Mouse (Mus musculus) intestine, embryonic 15.5 days (tissue): ENCODE measurements around the gene Fam149a. TPM values are rescaled to one million over a fixed set of nuclear protein-coding genes. Genes with fewer than 3 reads are reported as not detected.

Source experiments
- ATAC-seq: fragments of 200-750 bp; cut with Nextera tagmentation; 2 replicates; pipeline ENCODE4 v1.8.0; 2017; ENCODE audit warnings: moderate TSS enrichment, moderate library complexity
- H3K27ac ChIP-seq: fragments of 300-500 bp; sonication (generic); 2 replicates; pipeline ENCODE4 v1.5.1; 2015; ENCODE audit warnings: mild to moderate bottlenecking, inconsistent platforms
- H3K27me3 ChIP-seq: fragments of 300-500 bp; sonication (generic); replicated peaks from 2 replicates; pipeline ENCODE4 v1.6.1; 2015; ENCODE audit warnings: inconsistent platforms
- H3K36me3 ChIP-seq: fragments of 300-500 bp; sonication (generic); 2 replicates; pipeline ENCODE4 v1.6.1; 2015; ENCODE audit warnings: inconsistent platforms
- H3K4me1 ChIP-seq: fragments of 300-500 bp; sonication (generic); replicated peaks from 2 replicates; pipeline ENCODE4 v1.6.1; 2015; ENCODE audit warnings: inconsistent platforms
- H3K4me2 ChIP-seq: fragments of 300-500 bp; sonication (generic); replicated peaks from 2 replicates; pipeline ENCODE4 v1.6.1; 2015; ENCODE audit warnings: mild to moderate bottlenecking, inconsistent platforms
- H3K4me3 ChIP-seq: fragments of 300-500 bp; sonication (generic); replicated peaks from 2 replicates; pipeline ENCODE4 v1.5.1; 2015; ENCODE audit warnings: inconsistent platforms
- H3K9ac ChIP-seq: fragments of 300-500 bp; sonication (generic); 2 replicates; pipeline ENCODE4 v1.6.1; 2015; ENCODE audit warnings: inconsistent platforms
- H3K9me3 ChIP-seq: fragments of 300-500 bp; sonication (generic); 2 replicates; pipeline ENCODE4 v1.6.1; 2016; ENCODE audit warnings: inconsistent platforms
- WGBS: fragments of 180-500 bp; shearing (Covaris S2); methylation state at CpG from one replicate; pipeline ENCODE4 v1.1.7; 2015; 5-methylcytosine and 5-hydroxymethylcytosine counted together
- polyA plus RNA-seq: library from polyadenylated mRNA; unstranded; fragments of >200 nt; fragmentation: Nextera tagmentation; extraction: Ambion mirVana; gene quantifications from 2 replicates; pipeline ENCODE4 v1.2.1, GENCODE M21; 2015

Gene Fam149a
- polyA plus RNA-seq, 1 experiment from 2014 or later, result 10.4 TPM

- H3K4me3 ChIP-seq, result no peak overlapping the region
- no peaks in the 10 kb centered on the region for H3K4me1 ChIP-seq
- no peaks in the 10 kb centered on the region for H3K36me3 ChIP-seq
- no peaks in the 10 kb centered on the region for H3K9me3 ChIP-seq
- H3K4me2 ChIP-seq, result no peak overlapping the region
- H3K27me3 ChIP-seq, result no peaks in the 10 kb centered on the region
- no peak overlapping the region for H3K9ac ChIP-seq
- ATAC-seq, result no peak
- H3K27ac ChIP-seq, result no peak overlapping the region
- 69% methylated on average over 6 of the region's 6 CpGs for WGBS
These were observed 19.8 kb downstream of the Fam149a start for GRCm38 (mm10) chr8:45362323-45362722.

DNA sequence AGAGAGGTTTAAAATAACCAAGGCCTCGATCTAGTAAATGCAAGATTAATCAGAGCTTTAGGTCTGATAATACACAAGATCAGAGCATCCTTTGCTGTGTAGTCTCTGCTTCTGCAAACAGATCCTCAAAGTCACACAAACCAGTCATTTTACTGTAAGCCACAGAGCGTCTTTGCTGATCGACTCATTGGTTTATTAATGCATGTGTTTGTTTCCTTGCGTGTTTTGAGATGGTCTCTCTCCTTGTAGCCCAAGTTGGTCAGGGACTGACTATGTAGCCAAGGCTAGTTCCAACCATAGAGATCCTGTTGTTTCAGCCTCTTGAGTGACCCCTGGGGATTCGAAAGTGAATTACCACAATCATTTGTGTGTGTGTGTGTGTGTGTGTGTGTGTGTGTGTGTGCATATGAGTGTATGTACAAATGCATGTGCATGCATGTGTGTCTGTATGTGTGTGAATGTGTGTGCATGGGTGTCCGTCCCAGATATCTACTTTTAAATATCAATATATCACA is 22.9 kb downstream of the Fam149a start:
- no peaks in the 10 kb centered on the region for H3K36me3 ChIP-seq
- H3K4me3 ChIP-seq, result no peak overlapping the region
- no peak for ATAC-seq
- 74% methylated on average over 6 of the region's 6 CpGs for WGBS
- no peaks in the 10 kb centered on the region for H3K4me1 ChIP-seq
- no peak overlapping the region for H3K27ac ChIP-seq
- H3K27me3 ChIP-seq, result no peaks in the 10 kb centered on the region
- no peaks in the 10 kb centered on the region for H3K9me3 ChIP-seq
- peak overlapping the region; percentile 83 for H3K4me2 ChIP-seq
- H3K9ac ChIP-seq, result no peak overlapping the region

GRCm38 (mm10) chr8:45358132-45358918 is 23.8 kb downstream of the Fam149a start:
- H3K9me3 ChIP-seq, result no peaks in the 10 kb centered on the region
- H3K4me1 ChIP-seq, result no peaks in the 10 kb centered on the region
- peak; percentile 79 for ATAC-seq
- H3K9ac ChIP-seq, result peak overlapping the region; percentile 66
- H3K4me3 ChIP-seq, result peak overlapping the region; percentile 58
- H3K27me3 ChIP-seq, result no peaks in the 10 kb centered on the region
- H3K4me2 ChIP-seq, result peak overlapping the region; percentile 83
- H3K36me3 ChIP-seq, result no peaks in the 10 kb centered on the region
- WGBS, result 2% methylated on average over 48 of the region's 49 CpGs
- H3K27ac ChIP-seq, result no peak overlapping the region

DNA sequence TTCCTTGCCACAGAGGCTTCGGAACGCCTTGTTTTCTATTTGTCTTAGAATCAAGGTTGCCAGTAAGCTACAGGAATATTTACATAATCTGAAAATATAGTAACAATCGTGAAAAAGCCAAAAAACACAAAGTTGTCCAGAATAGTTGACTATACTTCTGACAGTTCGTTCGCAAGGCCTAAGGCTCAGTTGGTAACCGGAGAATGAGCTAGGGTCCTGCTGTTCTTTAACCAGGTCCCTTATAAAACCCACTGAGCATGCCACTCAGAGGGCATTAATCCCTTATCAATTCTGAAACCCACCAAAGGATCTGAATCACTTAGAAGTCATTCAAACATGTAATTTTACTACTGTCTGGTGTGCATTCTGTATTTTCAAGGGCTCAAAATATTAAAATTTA is 26.3 kb downstream of the Fam149a start:
- H3K4me3 ChIP-seq, result no peak overlapping the region
- H3K4me2 ChIP-seq, result no peak overlapping the region
- H3K4me1 ChIP-seq, result no peaks in the 10 kb centered on the region
- H3K9ac ChIP-seq, result no peak overlapping the region
- H3K9me3 ChIP-seq, result no peaks in the 10 kb centered on the region
- WGBS, result 72% methylated on average over 6 of the region's 6 CpGs
- H3K27ac ChIP-seq, result no peak overlapping the region
- ATAC-seq, result no peak
- no peaks in the 10 kb centered on the region for H3K36me3 ChIP-seq
- H3K27me3 ChIP-seq, result no peaks in the 10 kb centered on the region

- Histone ChIP-seq H3K27me3 (no peaks in the 10 kb centered on the region), H3K4me3 (no peak overlapping the region), H3K9me3 (no peaks in the 10 kb centered on the region), H3K4me2 (no peak overlapping the region), H3K9ac (no peak overlapping the region), H3K36me3 (no peaks in the 10 kb centered on the region), H3K4me1 (no peaks in the 10 kb centered on the region), H3K27ac (no peak overlapping the region)
- 17% methylated on average over 6 of the region's 6 CpGs for WGBS
- ATAC-seq, result peak; percentile 46; the same call in 1 of the 2 replicates
These were observed 37.1 kb downstream of the Fam149a start for GRCm38 (mm10) chr8:45345031-45345430.

GRCm38 (mm10) chr8:45344298-45344697 is 37.8 kb downstream of the Fam149a start:
- no peak for ATAC-seq
- Histone ChIP-seq H3K9me3 (no peaks in the 10 kb centered on the region), H3K36me3 (no peaks in the 10 kb centered on the region), H3K4me2 (no peak overlapping the region), H3K27me3 (no peaks in the 10 kb centered on the region), H3K4me1 (no peaks in the 10 kb centered on the region), H3K27ac (no peak overlapping the region), H3K4me3 (no peak overlapping the region), H3K9ac (no peak overlapping the region)
- 91% methylated on average over 8 of the region's 8 CpGs for WGBS

DNA sequence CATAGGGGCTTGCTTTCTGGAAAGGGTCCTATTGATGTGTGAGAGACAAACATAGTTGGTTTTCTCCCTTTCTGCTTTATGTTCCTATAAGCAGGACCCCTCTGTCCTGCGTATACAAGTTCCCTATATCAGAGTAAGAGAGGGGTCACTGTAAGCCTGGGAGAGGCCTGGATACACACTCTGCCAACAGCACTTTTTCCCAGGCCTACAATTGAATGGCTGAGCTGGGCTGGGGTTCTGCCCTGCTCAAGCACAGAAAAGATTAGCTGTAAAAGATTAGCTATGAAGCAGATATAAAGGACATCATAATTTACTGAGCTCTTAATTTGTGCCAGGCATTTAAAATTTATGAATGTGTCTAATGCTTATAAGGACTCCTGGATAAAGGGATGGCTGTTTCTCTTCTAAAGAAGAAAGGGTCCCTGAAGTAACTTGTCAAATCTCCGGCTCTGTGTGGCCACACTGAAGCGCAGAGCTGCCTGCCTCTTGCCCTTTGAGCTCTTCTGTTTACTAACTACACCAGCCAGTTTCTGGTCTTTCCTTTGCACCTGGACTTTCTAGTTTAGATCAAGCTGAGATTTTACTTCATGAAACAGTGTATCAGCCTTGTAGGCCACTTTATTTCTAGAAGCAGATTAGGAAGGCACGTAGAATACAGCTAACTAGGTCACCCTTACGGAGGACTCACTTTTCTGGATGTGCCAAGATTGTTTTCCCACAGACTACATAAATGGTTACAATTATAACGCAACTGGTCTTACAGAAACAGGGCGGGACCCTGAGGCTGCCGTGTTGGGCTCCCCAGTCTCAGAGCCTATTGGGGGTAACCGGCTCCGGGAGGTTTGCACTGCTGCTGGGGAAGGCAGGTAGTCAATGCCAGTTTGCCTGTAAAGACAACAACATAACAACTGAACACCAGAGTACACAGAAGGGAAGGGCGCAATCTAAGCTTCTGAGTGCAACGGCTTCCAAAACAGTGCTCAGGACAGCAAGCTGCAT is 40.2 kb downstream of the Fam149a start:
- H3K36me3 ChIP-seq, result no peaks in the 10 kb centered on the region
- H3K9ac ChIP-seq, result no peak overlapping the region
- ATAC-seq, result peak; percentile 87
- no peak overlapping the region for H3K4me2 ChIP-seq
- 69% methylated on average over 12 of the region's 12 CpGs for WGBS
- H3K4me3 ChIP-seq, result no peak overlapping the region
- H3K27ac ChIP-seq, result no peak overlapping the region
- no peaks in the 10 kb centered on the region for H3K9me3 ChIP-seq
- H3K4me1 ChIP-seq, result no peaks in the 10 kb centered on the region
- no peaks in the 10 kb centered on the region for H3K27me3 ChIP-seq

DNA sequence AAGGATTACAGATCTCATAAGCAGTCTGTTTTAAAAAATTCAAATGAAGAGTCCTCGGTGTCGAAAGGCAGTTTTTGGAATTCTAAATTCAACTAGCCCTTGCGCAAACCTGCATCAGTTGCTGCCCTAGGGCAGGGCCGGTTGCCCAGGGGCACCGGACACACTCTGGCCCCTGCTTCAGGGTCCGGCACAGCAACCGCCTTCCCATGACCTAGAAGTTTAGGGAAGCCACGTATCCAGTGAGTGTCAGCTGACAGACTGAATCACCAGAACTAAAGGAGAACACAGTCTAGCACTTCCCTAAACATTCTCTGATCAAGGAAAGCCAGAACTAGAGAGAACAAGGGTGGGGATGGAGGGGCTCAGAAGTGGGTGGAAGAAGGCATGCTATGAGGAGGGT is 48.6 kb downstream of the Fam149a start:
- Histone ChIP-seq H3K36me3 (no peaks in the 10 kb centered on the region), H3K4me1 (no peaks in the 10 kb centered on the region), H3K9ac (peak overlapping the region; percentile 49), H3K27me3 (no peaks in the 10 kb centered on the region), H3K27ac (no peak overlapping the region), H3K9me3 (no peaks in the 10 kb centered on the region), H3K4me2 (peak overlapping the region; percentile 93), H3K4me3 (peak overlapping the region; percentile 58)
- 10% methylated on average over 8 of the region's 8 CpGs for WGBS
- peak; percentile 71 for ATAC-seq

DNA sequence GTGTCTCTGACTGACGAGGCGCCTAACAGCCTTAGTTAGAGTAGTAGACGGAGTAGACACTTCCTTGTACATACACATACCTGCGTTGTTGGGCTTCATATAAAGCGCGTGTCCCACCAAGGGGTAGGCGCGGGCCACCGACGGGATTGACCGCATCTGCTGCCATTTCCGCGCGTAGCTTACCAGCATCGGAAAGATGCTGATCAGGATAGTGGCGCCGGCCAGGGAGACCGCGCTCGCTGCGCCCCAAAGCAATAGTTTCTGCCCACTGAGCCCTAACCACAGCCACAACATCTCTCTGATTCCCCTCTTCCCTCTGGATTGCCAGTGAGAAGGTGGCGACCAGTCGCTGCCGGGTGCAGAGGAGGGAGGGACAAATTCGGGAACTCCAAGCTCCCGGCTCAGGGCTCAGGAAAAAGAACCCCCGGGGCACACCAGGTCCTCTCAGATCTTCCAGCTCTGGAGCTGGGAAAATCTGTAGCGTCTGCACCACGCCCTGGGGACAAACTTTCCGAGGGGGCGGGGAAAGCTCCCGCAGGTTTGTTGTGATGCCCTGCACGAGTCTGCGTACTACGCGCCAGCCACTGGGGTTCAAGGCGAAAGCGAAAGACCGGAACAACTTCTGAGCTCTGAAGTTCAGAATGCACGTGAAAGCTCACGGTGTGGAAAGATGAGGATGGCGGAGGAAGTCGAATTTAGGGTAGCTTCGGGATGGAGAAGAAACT is 49.2 kb downstream of the Fam149a start, which contains the start of gene Cyp4v3:
Cyp4v3 (minus strand) TSS at position 532 of the 725 bp plus-strand sequence.
- 1% methylated on average over 42 of the region's 44 CpGs for WGBS
- Histone ChIP-seq H3K4me2 (peak within 1 kb of the TSS; percentile 93), H3K27me3 (no peaks in the 10 kb centered on the region), H3K36me3 (no peaks in the 10 kb centered on the region), H3K4me3 (peak within 1 kb of the TSS; percentile 58), H3K27ac (no peak within 1 kb of the TSS), H3K4me1 (no peaks in the 10 kb centered on the region), H3K9ac (peak within 1 kb of the TSS; percentile 49), H3K9me3 (no peaks in the 10 kb centered on the region)
- ATAC-seq, result peak; percentile 93

DNA sequence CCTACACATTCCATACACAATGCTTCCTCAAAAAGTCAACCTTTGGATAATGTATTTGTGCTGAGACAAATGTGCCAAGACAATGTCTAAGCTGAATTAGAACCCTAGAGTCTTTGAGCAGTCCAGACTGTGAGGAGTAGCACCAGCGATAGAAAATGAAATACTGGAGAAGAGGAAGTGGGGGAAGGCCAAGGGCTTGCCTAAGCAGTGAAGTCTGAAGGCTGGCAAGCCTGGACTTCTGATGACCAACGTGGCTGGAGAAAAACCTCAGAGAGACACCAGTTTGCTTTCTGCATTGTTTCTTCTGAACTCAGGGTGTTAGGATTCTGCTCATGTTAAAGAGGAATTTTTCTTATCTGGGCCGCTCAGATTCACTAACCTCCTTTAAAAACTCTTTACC is 51.2 kb downstream of the Fam149a start:
- H3K9ac ChIP-seq, result no peak overlapping the region
- H3K27me3 ChIP-seq, result no peaks in the 10 kb centered on the region
- H3K9me3 ChIP-seq, result no peaks in the 10 kb centered on the region
- no peak overlapping the region for H3K4me3 ChIP-seq
- H3K4me1 ChIP-seq, result no peaks in the 10 kb centered on the region
- 77% methylated on average over 3 of the region's 3 CpGs for WGBS
- ATAC-seq, result no peak
- H3K36me3 ChIP-seq, result no peaks in the 10 kb centered on the region
- no peak overlapping the region for H3K27ac ChIP-seq
- H3K4me2 ChIP-seq, result no peak overlapping the region

DNA sequence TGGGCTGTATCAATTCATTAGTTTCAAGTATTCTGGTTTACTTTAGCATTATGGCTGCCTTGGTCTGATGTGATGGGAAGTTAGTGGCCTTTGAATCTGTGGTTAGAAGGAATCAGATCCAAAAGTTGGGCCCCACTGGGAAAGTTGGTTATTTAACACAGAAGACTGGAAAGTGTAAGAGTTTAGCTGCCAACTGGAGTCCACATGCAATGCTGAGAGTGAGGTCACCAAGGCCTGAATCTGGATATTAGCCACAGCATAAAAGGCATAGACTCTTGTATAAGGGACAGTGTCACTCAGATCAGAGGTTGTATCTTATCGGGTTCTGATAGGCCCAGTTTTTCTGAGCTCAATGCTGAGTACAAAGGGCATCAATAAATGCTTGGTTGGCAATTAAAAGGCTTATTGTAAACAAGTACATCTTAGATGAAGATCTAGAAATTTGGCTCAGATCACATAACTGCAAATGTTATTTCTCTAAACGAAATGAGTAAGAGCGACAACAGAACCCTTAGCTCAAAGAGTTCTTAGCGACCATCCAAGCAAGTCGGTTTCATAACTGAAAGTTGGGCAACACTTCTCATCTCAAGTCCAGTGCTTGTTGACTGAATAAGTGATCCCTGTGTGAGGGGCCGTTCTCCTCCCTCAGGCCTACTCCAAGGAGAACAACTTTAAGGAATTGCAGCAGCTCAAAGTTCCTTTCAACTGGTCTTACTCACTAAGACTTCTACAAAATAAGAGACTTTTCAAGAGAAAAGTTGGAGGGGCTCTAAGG is 52.7 kb downstream of the Fam149a start:
- H3K9me3 ChIP-seq, result no peaks in the 10 kb centered on the region
- 90% methylated on average over 6 of the region's 6 CpGs for WGBS
- H3K27me3 ChIP-seq, result no peaks in the 10 kb centered on the region
- H3K9ac ChIP-seq, result no peak overlapping the region
- H3K4me1 ChIP-seq, result no peaks in the 10 kb centered on the region
- H3K36me3 ChIP-seq, result no peaks in the 10 kb centered on the region
- H3K27ac ChIP-seq, result no peak overlapping the region
- ATAC-seq, result no peak
- no peak overlapping the region for H3K4me3 ChIP-seq
- H3K4me2 ChIP-seq, result no peak overlapping the region
